In genomic region chr13:84349721-84350040, GRCm38 (mm10) we compare ENCODE assay signal across 9 mouse cellular contexts.
DNase-seq lines count a peak whose midpoint lies in the region; ATAC-seq lines count a peak whose summit lies in the region.
"Had no signal": no experiment of that assay in that cellular context is flagged by ENCODE, and none has a peak within 500 bp of the region (broad histone marks: within the 10 kb centered on the region; RNA-seq: fewer than 3 reads in every experiment).

No protein-coding gene starts in this region.

- H3K4me2 ChIP-seq in heart, embryonic 14.5 days (ENCODE audit: low read length) = peak overlapping the region; percentile 89
- H3K4me2 ChIP-seq in embryonic facial prominence, embryonic 11.5 days (ENCODE audit: low read depth, low read length) = no peak overlapping the region
- H3K4me2 ChIP-seq in hindbrain, embryonic 16.5 days (ENCODE audit: low read length) = peak overlapping the region; percentile 89
- H3K4me2 ChIP-seq in midbrain, embryonic 14.5 days (ENCODE audit: low read length) = peak overlapping the region; percentile 92

- no peaks in the 10 kb centered on the region for H3K9me3 ChIP-seq in heart, embryonic 14.5 days (ENCODE audit: control insufficient read depth, low read length)
- no peaks in the 10 kb centered on the region for H3K9me3 ChIP-seq in embryonic facial prominence, embryonic 11.5 days (replicated peaks; ENCODE audit: control insufficient read depth, low read length)
- no peaks in the 10 kb centered on the region for H3K9me3 ChIP-seq in hindbrain, embryonic 16.5 days (ENCODE audit: control insufficient read depth, low read length)
- H3K9me3 ChIP-seq in midbrain, embryonic 14.5 days (ENCODE audit: control insufficient read depth, low read length) = no peaks in the 10 kb centered on the region

- H3K36me3 ChIP-seq in heart, embryonic 14.5 days (ENCODE audit: control insufficient read depth, insufficient read depth, low read length) = no peaks in the 10 kb centered on the region
- H3K36me3 ChIP-seq in embryonic facial prominence, embryonic 11.5 days (replicated peaks; ENCODE audit: control insufficient read depth, insufficient read depth, low read depth, low read length) = no peaks in the 10 kb centered on the region
- no peaks in the 10 kb centered on the region for H3K36me3 ChIP-seq in hindbrain, embryonic 16.5 days (ENCODE audit: control insufficient read depth, insufficient read depth, low read length)
- no peaks in the 10 kb centered on the region for H3K36me3 ChIP-seq in midbrain, embryonic 14.5 days (ENCODE audit: control insufficient read depth, insufficient read depth, low read length)

- ATAC-seq in heart, embryonic 14.5 days (ENCODE audit: insufficient number of reproducible peaks, insufficient read depth, low FRiP score, low read depth) = no peak
- no peak for ATAC-seq in embryonic facial prominence, embryonic 11.5 days (replicated peaks; ENCODE audit: insufficient number of reproducible peaks, low FRiP score, low TSS enrichment, low read depth)
- ATAC-seq in hindbrain, embryonic 16.5 days = no peak
- no peak for ATAC-seq in midbrain, embryonic 14.5 days (ENCODE audit: low FRiP score, low TSS enrichment)
- ATAC-seq in megakaryocyte progenitor cell, adult 5-6 weeks (replicated peaks; ENCODE audit: poor library complexity) = no peak

- H3K4me3 ChIP-seq in heart, embryonic 14.5 days (ENCODE audit: control insufficient read depth in 1 of 2, insufficient read depth in 1 of 2, low read depth in 1 of 2, low read length in 2 of 2) = peak overlapping the region in 1 of 2 experiments; percentile 52; a peak in 2 of 4 replicates
- no peak overlapping the region for H3K4me3 ChIP-seq in embryonic facial prominence, embryonic 11.5 days (ENCODE audit: low read depth, low read length)
- peak overlapping the region; percentile 52 for H3K4me3 ChIP-seq in hindbrain, embryonic 16.5 days (ENCODE audit: low read length)
- H3K4me3 ChIP-seq in midbrain, embryonic 14.5 days (replicated peaks; ENCODE audit: low read depth, low read length) = peak overlapping the region; percentile 48

- peaks cover 26% of the 10 kb centered on the region for H3K27me3 ChIP-seq in heart, embryonic 14.5 days (ENCODE audit: control insufficient read depth, insufficient read depth, low read length)
- peaks cover 11% of the 10 kb centered on the region for H3K27me3 ChIP-seq in embryonic facial prominence, embryonic 11.5 days (ENCODE audit: control insufficient read depth, insufficient read depth, low read length)
- H3K27me3 ChIP-seq in hindbrain, embryonic 16.5 days (replicated peaks; ENCODE audit: control insufficient read depth, insufficient read depth, low read length) = no peaks in the 10 kb centered on the region
- H3K27me3 ChIP-seq in midbrain, embryonic 14.5 days (ENCODE audit: control insufficient read depth, insufficient read depth, low read length) = 0 out of 2 replicates have a peak, but pooled peaks cover 3% of the 10 kb centered on the region

- no peak overlapping the region for H3K27ac ChIP-seq in heart, embryonic 14.5 days (replicated peaks in 1 of 2; ENCODE audit: control insufficient read depth in 1 of 2, insufficient read depth in 1 of 2, low read depth in 2 of 2, low read length in 2 of 2)
- no peak overlapping the region for H3K27ac ChIP-seq in embryonic facial prominence, embryonic 11.5 days (replicated peaks; ENCODE audit: low read depth, low read length)
- peak overlapping the region; percentile 97 for H3K27ac ChIP-seq in hindbrain, embryonic 16.5 days (ENCODE audit: low read depth, low read length)
- peak overlapping the region; percentile 96 for H3K27ac ChIP-seq in midbrain, embryonic 14.5 days (replicated peaks; ENCODE audit: low read depth, low read length)

- peaks cover 4 to 10% of the 10 kb centered on the region in 2 experiments; a peak in 3 of 4 replicates for H3K4me1 ChIP-seq in heart, embryonic 14.5 days (ENCODE audit: control insufficient read depth in 2 of 2, insufficient read depth in 2 of 2, low read length in 2 of 2)
- no peaks in the 10 kb centered on the region; the same call in 1 of the 2 replicates for H3K4me1 ChIP-seq in embryonic facial prominence, embryonic 11.5 days (ENCODE audit: control insufficient read depth, insufficient read depth, low read length)
- H3K4me1 ChIP-seq in hindbrain, embryonic 16.5 days (ENCODE audit: control insufficient read depth, insufficient read depth, low read depth, low read length) = peaks cover 18% of the 10 kb centered on the region
- peaks cover 25% of the 10 kb centered on the region for H3K4me1 ChIP-seq in midbrain, embryonic 14.5 days (ENCODE audit: control insufficient read depth, insufficient read depth, low read length)

- peak overlapping the region; percentile 69; the same call in 1 of the 2 replicates for H3K9ac ChIP-seq in heart, embryonic 14.5 days (ENCODE audit: low read length)
- no peak overlapping the region for H3K9ac ChIP-seq in embryonic facial prominence, embryonic 11.5 days (replicated peaks; ENCODE audit: low read length)
- peak overlapping the region; percentile 49; the same call in 1 of the 2 replicates for H3K9ac ChIP-seq in hindbrain, embryonic 16.5 days (ENCODE audit: low read depth, low read length)
- H3K9ac ChIP-seq in midbrain, embryonic 14.5 days (replicated peaks; ENCODE audit: low read length) = peak overlapping the region; percentile 76

- WGBS in heart, embryonic 14.5 days = 40% methylated on average over 4 of the region's 4 CpGs
- WGBS in embryonic facial prominence, embryonic 11.5 days = 41% methylated on average over 4 of the region's 4 CpGs
- 20% methylated on average over 4 of the region's 4 CpGs for WGBS in hindbrain, embryonic 16.5 days
- 30% methylated on average over 4 of the region's 4 CpGs for WGBS in midbrain, embryonic 14.5 days

- DNase-seq in heart, adult 9 months (ENCODE audit: low spot score in 2 of 2) = no peak
- DNase-seq in embryonic facial prominence, embryonic 11.5 days (ENCODE audit: low spot score) = peak; percentile 1
- DNase-seq in midbrain, embryonic 14.5 days = no peak
- no peak for DNase-seq in layer of hippocampus, postnatal 25 days (ENCODE audit: extremely low spot score in 1 of 2, low spot score in 1 of 2)
- no peak for DNase-seq in retina, embryonic 14.5 days (ENCODE audit: low spot score)
- DNase-seq: gastrocnemius, postnatal 14 days had no signal

Comparison
In these comparisons a context has a peak if more than half of its experiments do, and no peak if none do; other contexts are left out.
1. H3K27ac ChIP-seq: peak in hindbrain, embryonic 16.5 days (single experiment) and midbrain, embryonic 14.5 days (single experiment); none in heart, embryonic 14.5 days (0 of 2) and embryonic facial prominence, embryonic 11.5 days (single experiment).